Mouse (Mus musculus) CH12.LX (cell line): Measurements from ENCODE around the gene Luzp1.

Source experiments
- E2F4 ChIP-seq: IDR thresholded peaks from 2 replicates; pipeline ENCODE4 v1.6.1; 2011; ENCODE audit warnings: low read depth, low read length, improper control_type of control experiment; ENCODE audit not compliant: insufficient replicate concordance
- RCOR1 ChIP-seq: conservative IDR thresholded peaks from 2 replicates; pipeline ENCODE4 v1.6.1; 2012; ENCODE audit warnings: low read depth, mild to moderate bottlenecking, inconsistent platforms, low read length, improper control_type of control experiment

DNA sequence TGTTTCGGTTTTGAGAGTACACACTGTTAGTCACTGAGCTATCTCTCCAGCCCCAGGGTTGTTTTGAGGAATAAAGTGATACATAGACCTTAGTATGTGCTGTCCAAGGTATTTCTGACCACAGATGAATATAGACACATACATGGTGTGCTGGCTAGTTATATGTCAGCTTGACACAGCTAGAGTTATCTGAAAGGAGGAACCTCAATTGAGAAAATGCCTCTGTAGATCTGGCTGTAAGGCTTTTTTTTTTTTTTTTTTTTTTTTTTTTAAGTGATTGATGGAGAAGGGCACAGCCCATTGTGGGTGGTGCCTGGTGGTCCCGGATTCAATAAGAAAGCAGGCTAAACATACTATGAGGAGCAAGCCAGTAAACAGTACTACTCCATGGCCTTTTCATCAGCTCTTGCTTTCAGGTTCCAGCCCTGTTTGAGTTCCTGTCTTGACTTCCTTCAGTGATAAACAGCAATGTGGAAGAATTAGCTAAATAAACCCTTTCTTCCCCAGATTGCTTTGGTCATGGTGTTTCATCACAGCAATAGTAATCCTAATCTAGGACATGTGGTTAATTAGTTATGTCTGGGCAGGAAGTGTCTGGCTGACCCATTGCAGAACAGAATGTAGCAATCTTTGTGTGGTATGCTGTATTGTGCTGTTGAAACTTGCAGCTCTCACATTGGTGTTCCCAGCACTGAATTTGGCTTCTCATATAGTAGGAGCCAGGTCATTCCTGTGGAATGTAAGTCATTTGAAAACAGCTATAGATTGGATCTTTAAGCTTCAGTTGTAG is 36.1 kb downstream of the Luzp1 start:
- TF ChIP-seq RCOR1 (no peak), E2F4 (no peak)
